Mouse (Mus musculus) intestine, embryonic 15.5 days (tissue): Measurements from ENCODE around the gene Plekhh2. TPM values are rescaled to one million over a fixed set of nuclear protein-coding genes. Genes with fewer than 3 reads are reported as not detected.

Source experiments
- ATAC-seq: fragments of 200-750 bp; cut with Nextera tagmentation; 2 replicates; pipeline ENCODE4 v1.8.0; 2017; ENCODE audit warnings: moderate TSS enrichment, moderate library complexity
- H3K27ac ChIP-seq: fragments of 300-500 bp; sonication (generic); 2 replicates; pipeline ENCODE4 v1.5.1; 2015; ENCODE audit warnings: mild to moderate bottlenecking, inconsistent platforms
- H3K27me3 ChIP-seq: fragments of 300-500 bp; sonication (generic); replicated peaks from 2 replicates; pipeline ENCODE4 v1.6.1; 2015; ENCODE audit warnings: inconsistent platforms
- H3K36me3 ChIP-seq: fragments of 300-500 bp; sonication (generic); 2 replicates; pipeline ENCODE4 v1.6.1; 2015; ENCODE audit warnings: inconsistent platforms
- H3K4me1 ChIP-seq: fragments of 300-500 bp; sonication (generic); replicated peaks from 2 replicates; pipeline ENCODE4 v1.6.1; 2015; ENCODE audit warnings: inconsistent platforms
- H3K4me2 ChIP-seq: fragments of 300-500 bp; sonication (generic); replicated peaks from 2 replicates; pipeline ENCODE4 v1.6.1; 2015; ENCODE audit warnings: mild to moderate bottlenecking, inconsistent platforms
- H3K4me3 ChIP-seq: fragments of 300-500 bp; sonication (generic); replicated peaks from 2 replicates; pipeline ENCODE4 v1.5.1; 2015; ENCODE audit warnings: inconsistent platforms
- H3K9ac ChIP-seq: fragments of 300-500 bp; sonication (generic); 2 replicates; pipeline ENCODE4 v1.6.1; 2015; ENCODE audit warnings: inconsistent platforms
- H3K9me3 ChIP-seq: fragments of 300-500 bp; sonication (generic); 2 replicates; pipeline ENCODE4 v1.6.1; 2016; ENCODE audit warnings: inconsistent platforms
- WGBS: fragments of 180-500 bp; shearing (Covaris S2); methylation state at CpG from one replicate; pipeline ENCODE4 v1.1.7; 2015; 5-methylcytosine and 5-hydroxymethylcytosine counted together
- polyA plus RNA-seq: library from polyadenylated mRNA; unstranded; fragments of >200 nt; fragmentation: Nextera tagmentation; extraction: Ambion mirVana; gene quantifications from 2 replicates; pipeline ENCODE4 v1.2.1, GENCODE M21; 2015

The Plekhh2 gene
- polyA plus RNA-seq, 1 experiment from 2014 or later: 8.0 TPM

DNA sequence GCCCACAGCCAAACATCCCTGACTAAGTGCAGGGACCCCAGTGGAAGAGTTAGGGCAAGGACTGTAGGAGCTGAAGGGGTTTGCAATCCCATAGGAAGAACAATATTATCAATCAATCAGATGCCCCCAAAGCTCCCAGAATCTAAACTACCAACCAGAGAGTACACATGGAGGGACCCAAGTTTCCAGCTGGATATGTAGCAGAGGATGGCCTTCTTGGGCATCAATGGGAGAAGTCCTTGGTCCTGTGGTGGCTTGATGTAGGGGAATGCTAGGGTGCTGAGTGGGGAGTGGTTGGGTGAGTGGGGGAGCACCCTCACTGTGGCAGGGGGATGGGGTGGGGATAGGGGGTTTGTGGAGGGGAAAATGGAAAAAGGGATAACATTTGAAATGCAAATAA, 8.4 kb downstream of the Plekhh2 start:
- H3K27ac ChIP-seq: no peak overlapping the region
- H3K27me3 ChIP-seq: no peaks in the 10 kb centered on the region
- H3K36me3 ChIP-seq: no peaks in the 10 kb centered on the region
- H3K4me2 ChIP-seq: no peak overlapping the region
- no peaks in the 10 kb centered on the region for H3K4me1 ChIP-seq
- H3K9ac ChIP-seq: no peak overlapping the region
- ATAC-seq: no peak
- H3K4me3 ChIP-seq: no peak overlapping the region
- no peaks in the 10 kb centered on the region for H3K9me3 ChIP-seq

DNA sequence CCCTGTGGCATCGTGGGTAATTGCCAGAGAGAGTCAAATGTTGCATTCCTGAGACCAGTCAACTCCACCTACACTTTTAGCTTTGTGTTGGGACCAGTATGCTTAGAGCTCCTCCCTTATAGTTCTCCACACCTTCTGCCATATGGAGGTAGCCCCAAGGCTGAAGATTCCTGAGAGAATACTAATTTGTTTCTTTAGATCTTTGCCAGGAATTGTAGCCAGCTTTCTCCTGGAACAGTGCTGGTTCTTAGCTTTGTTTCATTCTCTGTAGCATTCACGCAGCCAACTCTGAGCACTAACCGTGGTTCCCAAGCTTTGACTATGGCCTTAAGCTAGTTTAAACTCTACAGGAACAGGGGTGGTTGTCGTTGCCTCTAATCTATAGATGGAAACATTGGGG, 17.7 kb downstream of the Plekhh2 start:
- no peaks in the 10 kb centered on the region for H3K36me3 ChIP-seq
- H3K27ac ChIP-seq: no peak overlapping the region
- 80% methylated on average over 4 of the region's 4 CpGs for WGBS
- H3K27me3 ChIP-seq: no peaks in the 10 kb centered on the region
- H3K4me3 ChIP-seq: no peak overlapping the region
- ATAC-seq: no peak
- no peak overlapping the region for H3K4me2 ChIP-seq
- H3K4me1 ChIP-seq: 0 out of 2 replicates have a peak, but pooled peaks cover 4% of the 10 kb centered on the region
- no peaks in the 10 kb centered on the region for H3K9me3 ChIP-seq
- H3K9ac ChIP-seq: no peak overlapping the region

DNA sequence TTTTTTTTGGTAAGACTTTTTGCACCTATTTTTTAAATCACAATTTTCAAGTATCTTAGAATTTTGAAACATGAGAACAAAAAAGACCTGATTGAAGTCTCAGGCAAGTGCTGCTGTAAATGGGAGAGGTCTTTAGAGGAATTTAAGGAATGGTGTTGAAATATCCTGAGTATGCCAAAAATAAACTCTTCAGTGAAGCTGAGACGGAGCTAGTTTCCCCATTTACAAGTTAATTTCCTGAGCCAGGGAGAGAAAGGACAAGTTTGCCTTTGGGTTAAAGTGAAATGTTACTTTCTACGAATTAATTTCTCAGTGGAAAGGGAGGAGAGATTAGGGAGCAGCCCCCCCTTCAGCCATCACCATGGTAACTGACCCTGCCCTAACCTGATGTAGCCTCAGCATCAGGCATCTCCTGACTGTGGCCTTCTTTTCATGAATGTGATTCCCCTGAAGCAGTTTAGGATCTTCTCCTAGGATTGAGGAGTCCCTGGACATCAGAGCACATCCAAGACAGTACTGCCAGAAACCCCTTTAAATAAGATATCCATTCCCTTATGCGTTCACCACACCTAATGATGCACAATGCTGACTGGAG, 18.6 kb downstream of the Plekhh2 start:
- H3K4me1 ChIP-seq: 0 out of 2 replicates have a peak, but pooled peaks cover 4% of the 10 kb centered on the region

DNA sequence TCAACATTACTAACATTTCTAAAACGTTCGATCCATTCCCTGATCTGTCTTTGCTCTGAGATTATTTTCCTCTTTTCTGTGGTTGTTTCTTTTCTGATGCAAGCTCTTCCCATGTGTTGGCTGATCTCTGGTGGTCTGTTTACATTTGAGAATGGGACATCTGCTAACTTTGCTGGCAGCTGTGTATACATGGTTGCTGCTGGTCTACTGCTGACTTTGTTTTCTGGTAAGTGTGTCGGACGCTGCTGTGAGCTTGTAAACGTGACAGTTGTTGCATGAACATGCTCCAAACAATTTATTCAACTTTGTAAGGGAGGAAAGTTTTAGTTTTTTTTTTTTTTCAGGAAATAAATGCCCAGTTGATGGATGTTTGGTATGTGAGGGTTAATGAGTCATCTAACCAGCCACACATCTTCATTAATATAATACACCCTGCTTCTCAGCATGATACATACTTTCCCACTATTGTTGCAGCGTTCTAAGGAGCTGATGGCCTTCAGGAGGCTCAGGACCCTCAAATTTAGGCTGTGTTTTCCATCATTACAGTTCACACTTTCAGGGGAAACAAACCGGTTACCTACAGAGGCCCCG, 21.3 kb downstream of the Plekhh2 start:
- no peak overlapping the region for H3K4me2 ChIP-seq
- H3K27ac ChIP-seq: peak overlapping the region; percentile 54; the same call in 1 of the 2 replicates
- no peak overlapping the region for H3K4me3 ChIP-seq
- peak; percentile 71; the same call in 1 of the 2 replicates for ATAC-seq
- no peaks in the 10 kb centered on the region for H3K9me3 ChIP-seq
- H3K27me3 ChIP-seq: no peaks in the 10 kb centered on the region
- WGBS: 43% methylated on average over 8 of the region's 8 CpGs
- 0 out of 2 replicates have a peak, but pooled peaks cover 4% of the 10 kb centered on the region for H3K4me1 ChIP-seq
- H3K36me3 ChIP-seq: no peaks in the 10 kb centered on the region
- no peak overlapping the region for H3K9ac ChIP-seq

More for the DNA sequence above, 18.6 kb downstream of the Plekhh2 start:
- Histone ChIP-seq H3K27me3 (no peaks in the 10 kb centered on the region), H3K36me3 (no peaks in the 10 kb centered on the region), H3K27ac (0 out of 2 replicates have a peak overlapping the region, but pooled peaks have one; percentile 17), H3K4me3 (no peak overlapping the region), H3K9me3 (no peaks in the 10 kb centered on the region), H3K9ac (no peak overlapping the region), H3K4me2 (no peak overlapping the region)
- WGBS: 39% methylated on average over 3 of the region's 3 CpGs
- no peak for ATAC-seq

DNA sequence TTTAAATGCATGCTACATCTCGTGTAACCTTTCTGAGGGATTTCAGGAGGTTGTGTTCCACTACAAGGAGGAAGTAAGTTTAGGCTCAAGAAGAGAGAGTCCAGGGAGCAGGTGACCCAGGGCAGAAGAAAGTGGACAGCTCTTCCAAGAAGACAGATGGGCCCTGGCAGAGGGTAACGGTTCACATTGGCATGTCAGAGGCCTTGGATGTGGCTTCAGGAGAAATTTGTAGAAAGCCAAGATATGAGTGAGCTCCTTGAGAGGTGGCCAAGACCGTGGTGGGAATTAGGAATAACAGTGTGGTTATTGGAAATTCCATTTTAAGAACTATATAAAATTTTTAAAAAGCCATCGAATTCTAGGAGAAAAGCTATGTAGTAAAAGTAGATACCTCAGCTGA, 22.1 kb downstream of the Plekhh2 start:
- no peak for ATAC-seq
- Histone ChIP-seq H3K27ac (no peak overlapping the region), H3K27me3 (no peaks in the 10 kb centered on the region), H3K9me3 (no peaks in the 10 kb centered on the region), H3K4me1 (0 out of 2 replicates have a peak, but pooled peaks cover 4% of the 10 kb centered on the region), H3K36me3 (no peaks in the 10 kb centered on the region), H3K4me3 (no peak overlapping the region), H3K4me2 (no peak overlapping the region), H3K9ac (no peak overlapping the region)
- 76% methylated on average over 4 of the region's 4 CpGs for WGBS

DNA sequence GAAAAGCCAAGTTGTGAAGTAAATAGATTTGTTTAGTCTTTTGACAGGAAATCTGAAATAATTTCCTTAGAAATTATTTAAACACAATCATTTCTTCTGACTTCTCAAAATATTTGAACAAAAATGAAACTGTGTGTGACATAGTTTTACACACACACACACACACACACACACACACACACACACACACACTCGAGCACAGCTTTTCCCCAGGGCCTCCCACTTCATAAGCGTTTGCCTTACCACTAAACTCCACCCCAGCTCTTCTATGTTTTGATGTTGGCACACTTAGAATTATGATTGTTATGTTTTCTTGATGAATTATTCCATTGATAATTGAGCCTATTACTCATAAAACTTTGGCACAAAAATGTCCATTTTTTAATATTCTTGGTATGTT, 22.9 kb downstream of the Plekhh2 start:
- Histone ChIP-seq H3K4me2 (no peak overlapping the region), H3K4me3 (no peak overlapping the region), H3K27me3 (no peaks in the 10 kb centered on the region), H3K4me1 (0 out of 2 replicates have a peak, but pooled peaks cover 4% of the 10 kb centered on the region), H3K36me3 (no peaks in the 10 kb centered on the region), H3K9me3 (no peaks in the 10 kb centered on the region), H3K27ac (no peak overlapping the region), H3K9ac (no peak overlapping the region)
- ATAC-seq: no peak
- 57% methylated on average over 2 of the region's 2 CpGs for WGBS

DNA sequence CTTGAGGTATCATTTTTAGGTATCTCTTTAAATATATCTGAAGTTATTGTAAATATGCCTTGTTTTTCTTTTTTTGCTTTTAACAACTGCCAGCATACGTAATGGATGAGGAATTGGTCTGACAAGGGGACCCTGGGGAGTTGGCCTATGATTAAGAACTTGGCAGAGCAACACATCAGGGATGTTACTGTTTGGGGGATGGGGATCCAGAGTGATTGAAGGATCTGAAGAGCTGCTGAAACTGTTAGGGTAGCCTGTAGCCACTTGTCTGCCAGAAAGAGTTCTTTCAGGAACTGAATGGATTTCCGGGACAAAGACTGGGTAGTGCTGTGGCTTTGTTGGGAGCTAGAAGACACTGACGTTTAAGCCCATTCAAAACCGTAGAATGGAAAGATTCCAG, 23.5 kb downstream of the Plekhh2 start:
- Histone ChIP-seq H3K9me3 (no peaks in the 10 kb centered on the region), H3K4me3 (no peak overlapping the region), H3K9ac (no peak overlapping the region), H3K4me1 (0 out of 2 replicates have a peak, but pooled peaks cover 4% of the 10 kb centered on the region), H3K27me3 (no peaks in the 10 kb centered on the region), H3K4me2 (no peak overlapping the region), H3K27ac (no peak overlapping the region), H3K36me3 (no peaks in the 10 kb centered on the region)
- ATAC-seq: no peak
- 86% methylated on average over 4 of the region's 4 CpGs for WGBS

DNA sequence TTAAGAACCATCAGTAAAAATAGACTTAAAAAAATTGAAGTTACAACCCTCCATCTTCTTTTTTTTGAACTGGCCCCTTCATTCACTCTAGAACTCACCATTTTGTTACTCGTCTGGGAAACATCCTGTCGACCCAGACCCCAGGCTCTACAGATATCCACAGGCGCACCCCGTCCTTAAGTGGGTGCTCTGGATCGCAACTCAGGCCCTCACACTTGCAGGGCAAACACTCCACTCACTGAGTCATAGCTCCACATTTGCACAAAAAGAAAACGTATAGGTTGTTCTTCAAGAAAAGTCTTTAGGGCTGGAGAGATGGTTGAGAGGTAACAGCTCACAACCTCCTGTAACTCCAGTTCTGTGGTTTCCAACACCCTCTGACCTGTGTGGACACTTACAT, 25.6 kb downstream of the Plekhh2 start:
- no peak overlapping the region for H3K4me2 ChIP-seq
- H3K27me3 ChIP-seq: no peaks in the 10 kb centered on the region
- H3K9ac ChIP-seq: no peak overlapping the region
- 89% methylated on average over 6 of the region's 6 CpGs for WGBS
- 0 out of 2 replicates have a peak, but pooled peaks cover 4% of the 10 kb centered on the region for H3K4me1 ChIP-seq
- no peak overlapping the region for H3K4me3 ChIP-seq
- no peak for ATAC-seq
- H3K9me3 ChIP-seq: no peaks in the 10 kb centered on the region
- no peak overlapping the region for H3K27ac ChIP-seq
- no peaks in the 10 kb centered on the region for H3K36me3 ChIP-seq

DNA sequence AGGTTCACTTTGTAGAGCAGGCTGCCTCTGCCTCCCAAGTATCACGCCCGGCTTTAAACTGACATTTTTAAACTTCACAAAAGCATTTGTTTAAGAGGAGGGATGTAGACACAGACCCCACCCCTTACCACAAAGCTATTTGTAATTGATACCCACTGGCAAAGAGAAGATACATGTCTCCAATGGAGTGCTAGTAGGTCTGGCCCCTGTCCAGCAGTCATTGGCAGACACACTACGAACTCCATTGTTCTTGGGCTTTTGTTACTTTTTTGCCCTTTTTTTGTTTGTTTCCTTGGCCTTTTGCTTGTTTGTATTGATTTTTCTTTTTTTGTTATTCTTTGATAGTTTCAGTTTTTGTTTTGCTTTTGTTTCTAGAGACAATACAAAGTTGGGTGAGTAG, 26.3 kb downstream of the Plekhh2 start:
- no peaks in the 10 kb centered on the region for H3K9me3 ChIP-seq
- H3K9ac ChIP-seq: no peak overlapping the region
- no peaks in the 10 kb centered on the region for H3K27me3 ChIP-seq
- H3K27ac ChIP-seq: no peak overlapping the region
- H3K4me1 ChIP-seq: 0 out of 2 replicates have a peak, but pooled peaks cover 4% of the 10 kb centered on the region
- no peaks in the 10 kb centered on the region for H3K36me3 ChIP-seq
- ATAC-seq: no peak
- no peak overlapping the region for H3K4me3 ChIP-seq
- 96% methylated on average over 3 of the region's 3 CpGs for WGBS
- no peak overlapping the region for H3K4me2 ChIP-seq

DNA sequence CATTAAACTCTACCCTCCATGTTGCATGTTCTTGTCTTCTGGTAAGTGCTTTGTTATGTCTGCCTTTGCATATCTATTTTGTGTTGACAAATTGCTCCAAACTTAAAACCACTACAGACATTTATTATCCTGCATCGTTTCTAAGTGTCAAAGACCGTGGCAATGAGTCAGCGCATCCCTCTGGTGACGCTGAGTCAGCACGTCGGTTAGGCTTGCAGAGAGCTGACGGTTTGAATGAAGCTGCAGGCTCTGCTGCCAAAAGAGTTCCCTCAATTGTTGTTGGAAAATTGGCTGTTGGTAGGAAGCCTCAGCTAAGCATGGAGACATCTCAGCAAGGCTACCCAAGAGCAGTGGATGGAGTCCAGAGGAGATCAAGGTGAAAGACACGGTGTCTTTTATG, 28.9 kb downstream of the Plekhh2 start:
- H3K27me3 ChIP-seq: no peaks in the 10 kb centered on the region
- no peaks in the 10 kb centered on the region for H3K4me1 ChIP-seq
- H3K36me3 ChIP-seq: no peaks in the 10 kb centered on the region
- no peak overlapping the region for H3K4me2 ChIP-seq
- ATAC-seq: no peak
- no peaks in the 10 kb centered on the region for H3K9me3 ChIP-seq
- no peak overlapping the region for H3K4me3 ChIP-seq
- H3K27ac ChIP-seq: no peak overlapping the region
- H3K9ac ChIP-seq: no peak overlapping the region
- WGBS: 77% methylated on average over 8 of the region's 8 CpGs

DNA sequence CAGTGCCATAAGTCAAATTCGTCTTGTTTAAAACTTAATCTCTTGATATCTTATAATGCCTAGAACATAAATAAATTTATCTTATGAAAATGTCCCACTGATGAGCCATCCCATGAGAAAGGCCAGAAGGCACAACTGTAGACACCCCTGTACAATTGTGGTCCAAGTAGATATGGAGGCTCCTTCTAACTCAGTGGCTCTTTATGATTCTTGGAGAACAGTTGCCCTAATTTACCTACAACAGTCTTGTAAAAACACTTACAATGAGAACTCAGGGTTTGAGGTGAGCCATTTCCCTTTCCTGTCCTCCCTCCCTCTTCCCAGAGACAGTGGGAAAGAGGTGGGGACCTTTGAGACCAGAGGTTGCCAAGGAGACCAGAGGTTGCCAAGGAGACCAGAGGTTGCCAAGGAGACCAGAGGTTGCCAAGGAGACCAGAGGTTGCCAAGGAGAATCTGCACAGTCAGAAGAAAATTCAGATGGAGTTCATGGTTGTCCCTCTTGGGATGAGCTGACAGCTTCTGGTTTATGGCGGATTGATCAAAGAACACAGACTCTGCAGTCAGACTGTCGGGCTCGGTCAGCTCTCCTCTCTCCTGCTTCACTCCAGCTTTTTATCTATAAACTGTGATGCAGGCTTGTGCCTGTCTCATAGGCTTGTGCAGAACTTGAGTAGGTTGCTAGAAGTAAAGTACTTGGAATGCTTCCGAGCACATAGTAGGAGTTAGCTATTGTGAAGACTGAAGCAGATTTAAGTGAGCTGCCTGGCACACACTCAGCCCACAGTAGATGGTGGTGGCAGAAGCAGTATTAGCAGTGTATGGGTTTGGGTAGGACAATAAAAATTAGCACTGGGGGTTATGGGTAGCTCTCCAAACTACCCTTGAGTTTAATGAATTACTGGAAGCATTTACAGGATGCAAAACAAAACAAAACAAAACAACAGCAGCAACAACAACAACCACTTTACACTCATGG, 39.5 kb downstream of the Plekhh2 start:
- Histone ChIP-seq H3K27me3 (no peaks in the 10 kb centered on the region), H3K4me3 (no peak overlapping the region), H3K9ac (no peak overlapping the region), H3K4me1 (no peaks in the 10 kb centered on the region), H3K36me3 (no peaks in the 10 kb centered on the region), H3K27ac (no peak overlapping the region), H3K9me3 (no peaks in the 10 kb centered on the region), H3K4me2 (no peak overlapping the region)
- ATAC-seq: no peak
- WGBS: 69% methylated on average over 5 of the region's 5 CpGs

DNA sequence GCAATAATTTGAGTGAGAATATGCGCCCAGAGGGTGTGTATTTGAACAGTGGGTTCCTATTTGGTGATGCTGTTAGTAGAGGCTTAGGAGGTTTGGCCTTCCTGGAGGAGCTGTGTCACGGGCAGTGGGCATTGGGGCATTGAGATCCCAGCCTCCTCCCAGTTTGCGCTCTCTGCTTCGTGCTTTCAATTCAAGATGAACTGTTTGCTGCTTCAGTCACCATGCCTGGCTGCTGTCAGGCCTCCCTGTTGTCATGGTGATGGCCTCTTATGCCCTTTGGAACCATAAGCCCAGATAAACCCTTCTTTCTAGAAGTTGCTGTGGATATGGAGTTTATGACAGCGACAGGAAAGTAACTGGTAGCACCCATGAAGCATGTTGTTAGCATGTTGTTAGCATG, 40.5 kb downstream of the Plekhh2 start:
- H3K27ac ChIP-seq: no peak overlapping the region
- 43% methylated on average over 5 of the region's 5 CpGs for WGBS
- H3K4me1 ChIP-seq: no peaks in the 10 kb centered on the region
- H3K4me3 ChIP-seq: no peak overlapping the region
- H3K4me2 ChIP-seq: no peak overlapping the region; the same call in 1 of the 2 replicates
- no peaks in the 10 kb centered on the region for H3K27me3 ChIP-seq
- H3K9ac ChIP-seq: no peak overlapping the region
- peak; percentile 75 for ATAC-seq
- no peaks in the 10 kb centered on the region for H3K36me3 ChIP-seq
- no peaks in the 10 kb centered on the region for H3K9me3 ChIP-seq
